Mouse (Mus musculus) layer of hippocampus, postnatal 10 days (tissue): ENCODE data around the gene Cryzl1. TPM values are rescaled to one million over a fixed set of nuclear protein-coding genes. Genes with fewer than 3 reads are reported as not detected.

Source experiments
- DNase-seq, 2 experiments: peaks; one replicate each; pipeline ENCODE4 v3.0.0; 2021; ENCODE audit warnings: low spot score in 2 of 2
- long read RNA-seq: library from polyadenylated mRNA; stranded (forward); transcript quantifications from one replicate; pipeline ENCODE4 v2.0.0, GENCODE M21; 2023
- total RNA-seq, 2 experiments: library from RNA; stranded (reverse); gene quantifications; 2 replicates each; pipeline ENCODE4 v1.2.3; 2021

The Cryzl1 gene
- total RNA-seq, result 10 to 100 TPM; 78.9 to 94.2 TPM
- long read RNA-seq, transcript Cryzl1-201 (13 exons, 1,965 nt), result major isoform, 53 of 111 reads
- long read RNA-seq, transcript Cryzl1-202 (10 exons, 1,154 nt), result minor isoform, 6 of 111 reads
- long read RNA-seq, partial matches to known transcripts, result 33 of 111 reads
- long read RNA-seq, other reads (novel, unspliced or antisense), result 15 of 111 reads

DNA sequence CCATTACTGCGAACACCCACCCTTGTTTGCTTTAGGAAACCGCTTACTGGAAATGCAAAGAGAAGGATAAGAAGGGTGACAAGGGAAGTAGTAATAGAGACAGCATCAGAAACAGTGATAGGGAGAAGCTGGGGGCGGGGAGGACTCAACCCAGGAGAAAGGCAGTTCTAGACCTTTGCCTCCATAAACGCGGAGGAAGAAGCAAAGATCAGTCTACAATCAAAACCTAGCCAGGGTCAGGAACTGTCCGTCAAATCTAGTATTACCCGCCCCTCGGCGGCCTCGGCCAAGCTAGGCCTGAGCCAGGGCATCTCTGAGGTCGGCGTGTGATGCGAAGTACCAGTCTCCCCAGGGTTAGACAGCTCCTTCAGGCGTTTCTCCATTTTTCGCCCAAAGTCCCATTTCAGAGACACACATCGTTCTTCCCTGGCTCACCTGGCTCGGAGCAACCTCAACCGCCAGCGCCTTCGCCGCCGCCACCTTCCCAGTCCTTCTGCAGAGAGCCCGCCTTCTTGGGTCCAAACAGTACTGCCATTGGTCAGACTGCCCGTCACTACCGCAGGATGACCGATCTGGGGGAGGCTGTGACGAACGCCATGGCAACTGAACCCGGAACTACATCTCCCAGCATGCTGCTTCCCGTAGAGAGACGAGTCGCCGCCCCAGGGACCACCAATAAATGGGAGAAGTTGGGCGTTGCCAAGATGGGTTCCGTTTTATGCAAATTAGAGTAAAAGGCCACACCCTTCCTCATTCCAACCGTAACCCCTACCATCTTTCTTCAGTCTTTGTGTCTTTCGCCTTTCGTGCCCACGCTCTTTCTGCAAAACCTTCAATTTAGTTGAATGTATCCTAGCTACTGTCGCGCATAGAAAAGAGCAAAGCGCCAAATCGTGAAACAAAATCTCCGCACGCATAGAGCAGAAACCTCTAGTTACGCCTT is at the start of gene Cryzl1:
Gene Cryzl1, minus strand, starts transcription at position 853 of the 943 bp plus-strand sequence.
- DNase-seq, result peak; percentile 96

DNA sequence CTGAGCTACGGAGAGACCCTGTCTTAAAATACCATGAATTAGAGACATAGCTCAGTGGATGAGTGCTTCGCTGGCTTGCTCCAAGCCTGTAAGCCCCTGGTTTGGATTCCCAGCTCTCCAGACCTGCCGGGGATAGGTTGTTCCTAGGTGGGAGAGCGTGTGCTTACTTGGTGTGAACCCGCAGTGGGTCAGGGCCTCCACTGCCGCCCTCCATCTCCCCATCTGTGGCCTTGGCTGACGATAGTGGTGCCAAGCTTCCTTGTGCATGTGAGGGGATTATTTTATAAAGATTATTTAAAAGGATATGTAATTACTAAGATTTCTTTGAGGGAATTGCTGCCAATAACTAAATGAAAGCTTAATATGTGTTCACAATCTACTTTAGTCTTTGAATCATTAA is 43.8 kb upstream of the Cryzl1 start:
- DNase-seq, result no peak

DNA sequence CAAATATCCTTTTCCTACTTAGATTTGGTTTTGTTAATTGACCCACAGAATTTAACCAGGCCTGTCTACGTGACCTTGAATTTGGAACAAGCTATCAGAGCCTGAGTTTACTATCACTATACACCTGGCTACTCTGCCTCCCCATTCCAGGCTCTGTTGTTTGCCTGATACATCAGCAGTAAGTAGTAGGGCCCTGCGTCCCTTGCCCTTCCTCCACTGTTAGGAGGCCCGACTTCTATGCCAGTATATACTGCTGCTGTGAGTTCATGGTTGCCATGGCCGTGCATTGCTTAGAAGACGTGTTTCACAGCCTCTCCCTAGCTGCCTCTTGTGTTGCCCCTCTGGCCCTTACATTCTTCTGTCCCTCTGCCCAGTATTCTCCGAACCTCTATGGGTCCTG is 42.6 kb upstream of the Cryzl1 start:
- no peak for DNase-seq

DNA sequence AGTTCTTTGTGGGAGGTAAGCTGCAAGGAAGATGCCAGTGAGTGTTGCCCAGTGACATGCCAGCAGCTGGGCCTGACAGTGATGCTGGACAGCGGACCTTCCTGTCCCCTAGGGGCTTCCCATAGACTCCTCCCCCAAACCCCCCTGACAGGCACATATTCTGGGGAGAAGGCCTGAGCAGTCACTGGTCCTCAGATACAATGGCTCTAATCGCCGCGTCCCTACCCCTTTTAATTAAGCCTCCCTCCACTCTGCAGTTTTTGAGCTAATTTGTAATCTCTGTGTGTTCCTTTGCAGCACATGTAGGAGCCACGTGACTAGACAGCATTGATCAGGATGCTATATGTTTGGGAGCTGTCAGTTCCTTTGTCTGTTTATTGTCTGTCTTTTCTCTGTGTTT is 41.9 kb upstream of the Cryzl1 start:
- DNase-seq, result no peak

DNA sequence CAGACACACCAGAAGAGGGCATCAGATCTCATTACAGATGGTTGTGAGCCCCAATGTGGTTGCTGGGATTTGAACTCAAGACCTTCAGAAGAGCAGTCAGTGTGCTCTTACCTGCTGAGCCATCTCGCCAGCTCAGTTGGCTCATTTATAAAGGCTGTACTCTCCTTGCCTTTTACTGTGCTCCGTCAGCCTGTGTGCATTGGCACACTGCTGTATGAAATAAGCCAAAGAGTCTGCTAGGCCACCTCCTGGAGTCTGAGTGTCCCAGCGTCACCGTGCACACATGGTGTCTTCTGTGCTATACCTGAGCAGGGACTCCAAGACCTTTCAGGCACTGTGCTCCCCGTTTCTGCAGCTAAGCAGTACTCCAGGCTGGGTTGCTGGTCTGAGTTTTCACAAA is 41.1 kb upstream of the Cryzl1 start:
- no peak for DNase-seq

DNA sequence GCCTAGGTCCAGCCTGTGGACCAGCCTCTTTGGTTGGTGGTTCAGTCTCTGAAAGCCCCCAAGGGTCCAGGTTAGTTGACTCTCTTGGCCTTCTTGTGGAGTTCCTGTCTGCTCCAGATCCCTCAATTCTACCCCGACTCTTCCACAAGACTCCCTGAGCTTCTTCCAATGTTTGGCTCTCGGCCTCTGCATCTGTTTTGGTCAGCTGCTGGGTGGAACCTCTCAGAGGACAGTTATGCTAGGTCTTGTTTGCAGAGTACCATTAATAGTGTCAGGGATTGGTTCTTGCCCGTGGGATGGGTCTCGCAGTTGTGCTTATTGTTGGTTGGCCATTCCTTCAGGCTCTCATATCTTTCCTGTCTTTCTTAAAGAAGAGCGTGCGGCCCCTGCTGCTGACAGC is 39.8 kb upstream of the Cryzl1 start:
- DNase-seq, result no peak

DNA sequence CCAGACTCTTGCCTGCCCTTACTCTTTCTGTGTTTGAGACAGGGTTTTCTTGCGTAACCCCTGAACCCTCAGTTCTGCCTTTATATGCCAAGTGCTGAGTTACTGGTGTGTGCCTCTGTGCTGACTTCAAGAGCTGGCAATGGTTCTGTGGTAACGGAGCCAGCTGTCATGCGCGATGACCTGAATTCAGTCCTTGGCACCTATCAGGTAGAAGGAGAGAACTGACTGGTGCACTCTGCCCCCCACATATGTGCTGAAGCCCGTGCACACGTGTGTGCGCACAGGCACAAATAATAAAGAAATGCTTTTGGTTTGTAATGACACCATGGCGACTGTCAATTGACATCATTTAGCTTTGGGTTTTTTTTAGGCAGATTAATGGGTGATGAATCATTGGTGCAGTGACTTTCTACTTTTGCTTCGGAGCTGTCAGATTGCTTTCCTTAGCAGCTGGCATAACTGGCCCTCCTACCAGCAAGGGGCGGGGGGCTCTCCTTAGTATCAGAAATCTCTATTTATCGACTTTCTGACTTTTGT is 38.5 kb upstream of the Cryzl1 start:
- no peak for DNase-seq

DNA sequence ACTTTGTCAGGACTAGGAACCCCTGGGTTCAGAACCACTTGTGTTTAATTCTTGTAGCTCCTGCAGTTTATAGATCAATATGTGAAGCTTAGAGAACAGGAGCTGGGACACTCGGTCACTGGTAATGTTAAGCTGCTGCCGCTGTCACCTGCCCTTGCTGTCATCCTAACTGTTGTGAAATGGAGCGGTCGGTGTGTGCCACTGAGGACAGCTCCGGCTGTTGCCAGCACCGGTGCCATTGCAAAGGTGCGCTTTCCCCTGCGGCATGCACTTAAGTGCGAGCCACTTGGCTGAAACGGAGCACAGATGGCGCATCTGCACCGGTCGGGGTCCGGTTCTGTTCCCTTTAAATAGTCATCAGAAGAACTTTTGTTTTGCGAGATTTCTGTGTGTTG is 37.0 kb upstream of the Cryzl1 start:
- DNase-seq, result no peak

DNA sequence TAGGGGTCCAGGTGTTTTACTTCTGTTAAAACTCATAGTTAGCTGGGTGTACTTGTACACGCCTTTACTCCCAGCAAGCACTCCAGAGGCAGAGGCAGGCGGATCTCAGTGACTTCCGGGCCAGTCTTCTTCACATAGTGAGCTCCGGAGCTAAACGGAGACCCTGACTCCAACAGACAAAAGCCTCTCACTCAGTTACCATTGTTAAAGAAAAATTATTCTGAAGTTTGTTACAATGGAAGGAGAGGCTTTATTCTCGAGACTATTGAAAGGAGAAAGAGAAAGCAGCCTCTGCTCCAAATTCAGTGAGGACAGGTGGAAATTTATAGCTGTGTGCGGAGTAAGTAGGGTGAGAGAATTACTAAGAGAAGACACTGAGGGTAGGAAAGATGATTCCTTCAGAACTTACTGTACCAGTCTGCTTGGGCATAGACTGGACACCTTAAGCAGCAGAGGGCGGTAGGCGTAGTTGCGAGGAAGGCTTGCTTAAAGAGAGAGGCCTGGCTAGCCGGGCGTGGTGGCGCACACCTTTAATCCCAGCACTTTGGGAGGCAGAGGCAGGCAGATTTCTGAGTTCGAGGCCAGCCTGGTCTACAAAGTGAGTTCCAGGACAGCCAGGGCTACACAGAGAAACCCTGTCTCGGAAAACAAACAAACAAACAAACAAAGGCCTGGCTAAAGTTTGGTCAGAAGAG is 36.5 kb upstream of the Cryzl1 start:
- DNase-seq, result no peak

DNA sequence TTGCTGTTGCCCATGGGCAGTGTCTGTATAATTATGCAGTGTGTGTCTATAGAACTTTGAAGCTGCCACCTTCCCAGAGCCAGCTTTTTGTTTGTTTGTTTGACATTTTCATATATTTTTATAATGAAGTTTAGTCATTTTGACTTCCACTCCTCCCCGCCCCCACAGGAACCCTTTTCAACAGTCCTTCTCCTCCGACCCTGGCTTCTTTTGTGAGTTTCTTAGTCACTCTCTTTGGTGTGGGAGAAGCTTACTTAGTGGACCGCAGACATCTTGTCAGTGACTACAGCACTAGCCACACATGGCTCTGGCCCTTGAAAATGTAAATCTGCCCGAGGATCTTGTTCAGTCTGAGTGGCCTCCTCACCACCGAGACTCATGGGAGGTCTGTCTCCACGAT is 35.6 kb upstream of the Cryzl1 start:
- no peak for DNase-seq

DNA sequence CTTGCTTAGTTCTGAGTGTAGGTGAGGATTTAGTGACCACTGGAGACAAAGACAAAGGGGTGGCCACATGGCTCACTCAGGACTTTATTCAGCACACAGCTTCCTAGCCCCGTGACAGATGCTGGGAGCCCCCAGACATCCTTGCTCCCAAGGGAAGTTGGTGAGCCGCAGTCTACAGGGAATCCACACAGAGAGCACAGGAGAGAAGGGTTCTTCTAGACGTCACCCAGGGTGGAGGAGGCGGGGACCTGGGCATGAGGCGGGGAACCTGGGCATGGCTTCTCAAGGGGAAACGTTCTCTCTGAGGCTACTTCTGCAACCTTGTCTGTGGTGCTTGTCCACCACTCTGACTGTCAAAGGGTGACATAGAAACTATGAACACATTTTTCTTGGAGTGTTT is 35.2 kb upstream of the Cryzl1 start:
- DNase-seq, result no peak

DNA sequence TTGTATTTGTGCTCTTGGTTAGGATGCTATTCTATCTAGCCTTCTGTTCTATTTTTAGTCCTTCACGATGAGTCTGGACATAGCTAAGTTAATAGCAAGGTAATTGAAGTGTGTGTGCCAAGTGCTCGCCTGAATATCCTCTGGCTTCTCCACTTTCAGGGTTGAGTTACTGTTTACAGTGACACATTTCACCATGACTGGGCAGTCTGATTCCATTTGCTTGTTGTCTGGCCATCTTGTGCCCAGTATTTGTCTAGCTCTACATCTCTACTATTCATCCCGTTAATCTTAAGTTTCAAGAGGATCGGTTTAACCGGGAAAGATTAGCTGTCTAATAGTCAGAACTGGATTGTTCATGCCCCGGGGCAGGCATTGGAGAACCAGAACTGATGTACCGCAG is 33.7 kb upstream of the Cryzl1 start:
- no peak for DNase-seq

DNA sequence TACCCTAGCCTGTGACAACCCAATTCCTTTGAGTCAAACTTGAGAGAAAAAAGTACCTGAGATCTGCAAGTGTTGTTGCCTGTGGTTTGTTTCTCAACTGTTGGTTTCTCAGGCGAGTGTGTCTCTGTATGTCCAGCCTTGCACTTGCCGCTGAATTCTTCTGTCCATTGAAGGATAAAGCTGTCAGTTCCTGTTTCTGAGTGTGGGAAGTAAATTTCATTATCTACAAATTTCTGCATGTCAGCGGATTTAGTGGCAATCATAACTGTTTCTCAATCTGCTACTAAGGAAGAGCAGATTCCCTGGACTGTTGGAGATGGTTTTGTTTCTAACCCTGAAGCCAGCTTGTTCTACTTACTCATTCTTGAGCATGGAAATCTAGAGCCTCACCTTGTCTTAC is 33.0 kb upstream of the Cryzl1 start:
- no peak for DNase-seq

DNA sequence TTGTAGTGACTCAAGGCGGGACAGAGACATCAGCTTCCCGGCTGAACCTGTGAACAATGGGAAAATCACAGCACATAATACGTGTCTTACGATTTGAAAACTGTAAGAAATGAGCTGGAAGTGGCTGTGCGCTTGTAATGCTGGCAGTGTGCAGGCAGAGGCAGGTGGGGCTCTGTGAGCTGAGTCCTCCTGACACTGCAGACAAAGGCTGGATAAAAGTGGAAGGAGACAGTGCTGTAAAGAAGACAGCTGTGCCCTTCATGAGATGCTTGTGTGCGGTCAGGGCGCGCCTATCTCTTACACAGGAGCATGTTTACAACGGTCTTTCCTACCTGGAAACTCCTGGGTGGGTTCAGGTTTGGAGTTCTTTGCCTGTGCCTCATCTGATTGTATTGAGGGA is 32.4 kb upstream of the Cryzl1 start:
- no peak for DNase-seq

DNA sequence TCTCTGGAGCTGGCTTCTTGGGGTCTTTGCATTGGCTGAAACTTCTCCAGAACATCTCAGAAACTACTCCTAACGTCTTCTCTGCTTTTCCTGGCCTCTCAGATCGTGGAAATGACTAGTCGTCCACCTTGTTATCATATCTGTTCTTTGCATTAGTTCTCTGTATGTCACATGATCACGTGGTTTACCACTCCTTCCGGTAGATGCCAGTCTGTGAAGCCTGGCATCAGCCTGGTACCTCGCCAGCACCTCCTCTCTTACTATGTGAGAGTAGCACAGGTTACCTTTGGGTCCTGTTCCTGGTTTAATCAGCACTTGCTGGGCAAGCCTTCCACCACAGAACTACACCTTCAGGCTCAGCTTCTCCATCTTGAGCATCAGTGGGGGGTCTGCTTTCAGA is 26.2 kb upstream of the Cryzl1 start:
- no peak for DNase-seq

DNA sequence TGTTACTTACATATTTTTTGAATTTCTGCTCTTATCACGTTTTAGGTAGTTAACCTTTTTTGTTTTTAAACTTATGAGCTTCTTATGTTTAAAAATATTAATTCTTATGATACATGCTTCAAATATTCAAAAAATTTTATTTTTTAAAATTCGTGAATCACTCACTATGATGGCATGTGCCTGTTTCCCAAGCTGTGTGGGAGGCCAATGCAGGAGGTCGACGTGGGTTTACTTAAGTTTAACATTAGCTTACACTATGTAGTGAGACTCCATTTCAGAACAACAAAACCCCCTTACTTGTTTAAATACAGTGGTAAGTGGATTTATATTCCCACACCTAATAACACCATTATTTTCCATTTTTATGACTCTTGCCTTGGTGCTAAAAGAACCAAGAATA is 24.8 kb upstream of the Cryzl1 start:
- no peak for DNase-seq

DNA sequence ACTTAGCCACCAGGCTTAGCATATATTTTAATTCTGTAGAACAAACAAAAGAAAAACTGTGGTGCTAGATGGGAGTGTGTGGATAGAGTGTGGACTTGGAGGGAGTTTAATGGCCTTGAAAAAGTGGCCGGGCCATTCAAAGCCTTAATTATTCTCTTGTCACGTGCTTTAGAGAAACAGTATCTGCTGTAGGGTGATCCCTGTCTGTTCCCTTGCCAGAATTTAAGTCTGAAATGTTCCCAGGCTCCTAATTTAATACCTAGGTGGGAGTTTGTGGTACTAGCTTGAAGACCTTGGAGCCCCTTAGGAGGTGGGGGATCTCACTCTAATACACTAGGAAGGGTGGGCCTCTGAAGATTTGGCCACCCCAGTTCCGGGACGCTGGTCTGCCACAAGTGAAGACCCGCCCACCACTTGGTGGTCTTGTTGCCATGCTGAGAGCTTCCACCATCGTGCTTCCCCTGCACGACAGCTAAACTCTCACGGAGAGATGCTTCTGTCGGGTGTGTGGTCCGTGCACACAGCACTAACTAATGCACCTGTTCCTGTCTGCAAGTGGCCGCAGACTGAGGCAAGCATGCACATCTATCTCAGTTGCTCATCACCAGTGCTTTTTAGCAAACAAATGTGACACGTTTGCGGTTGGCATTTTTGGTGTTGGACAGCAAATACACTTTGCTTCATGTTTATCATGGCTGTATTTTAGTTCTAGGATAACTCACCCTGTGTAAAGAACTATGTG is 23.0 kb upstream of the Cryzl1 start:
- DNase-seq, result no peak

DNA sequence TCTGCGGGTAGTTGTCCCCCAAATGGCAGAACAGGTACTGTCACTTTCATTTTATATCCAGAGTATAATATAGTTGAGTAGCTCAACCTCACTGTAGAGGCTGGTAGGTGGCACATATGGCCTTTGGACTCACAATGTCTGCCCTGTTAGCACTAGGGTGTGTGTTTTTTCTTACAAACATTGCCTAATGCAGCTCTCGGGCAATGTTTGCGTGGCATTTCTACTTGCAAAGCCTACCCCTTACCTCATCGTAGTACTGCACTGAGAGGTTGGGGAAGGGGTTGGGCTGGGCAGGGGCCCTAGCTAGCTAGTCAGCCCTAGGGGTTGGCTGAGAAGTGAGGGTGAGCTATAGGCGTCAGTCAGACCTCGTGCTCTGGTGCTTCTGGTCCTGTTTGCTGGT is 18.8 kb upstream of the Cryzl1 start:
- DNase-seq, result no peak

DNA sequence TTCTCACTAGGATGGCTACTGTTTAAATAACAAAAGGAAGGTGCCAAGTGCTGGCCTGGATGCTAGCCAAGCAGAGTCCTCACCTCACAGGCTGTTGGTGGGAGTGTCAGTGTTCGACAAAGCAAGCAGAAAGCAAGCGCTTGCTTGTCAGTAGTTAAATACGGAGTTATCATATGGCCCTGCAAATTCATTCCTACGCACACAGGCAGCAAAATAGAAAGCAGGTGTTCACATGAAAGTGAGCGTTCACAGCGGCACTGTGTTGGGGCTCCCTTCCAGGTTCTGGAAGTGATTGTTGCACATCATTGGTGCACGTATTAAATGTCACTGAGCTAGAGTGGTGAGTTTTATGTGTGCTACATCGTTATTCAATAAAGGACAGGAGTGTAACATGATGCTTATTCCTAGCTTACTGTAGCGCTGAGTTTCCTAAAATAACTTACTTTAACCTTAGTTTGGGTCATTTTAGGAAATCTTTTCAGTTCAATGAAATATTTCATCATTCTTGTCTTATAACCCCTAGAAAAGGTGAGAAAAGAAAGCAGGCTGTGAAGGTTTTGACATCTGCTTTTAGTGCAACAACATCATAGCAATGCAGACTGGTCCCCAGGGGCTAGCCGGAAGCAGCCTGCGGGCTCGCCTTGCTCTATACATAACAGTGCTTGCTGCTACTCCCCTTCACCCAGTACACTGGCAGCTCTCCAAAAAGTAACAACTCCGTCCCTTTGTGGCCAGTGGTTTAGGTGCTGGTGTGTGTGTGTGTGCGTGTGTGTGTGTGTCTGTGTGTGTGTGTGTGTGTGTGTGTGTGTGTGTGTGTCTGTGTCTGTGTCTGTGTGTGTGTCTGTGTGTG is 17.6 kb upstream of the Cryzl1 start:
- DNase-seq, result peak in 1 of 2 experiments; percentile 41

DNA sequence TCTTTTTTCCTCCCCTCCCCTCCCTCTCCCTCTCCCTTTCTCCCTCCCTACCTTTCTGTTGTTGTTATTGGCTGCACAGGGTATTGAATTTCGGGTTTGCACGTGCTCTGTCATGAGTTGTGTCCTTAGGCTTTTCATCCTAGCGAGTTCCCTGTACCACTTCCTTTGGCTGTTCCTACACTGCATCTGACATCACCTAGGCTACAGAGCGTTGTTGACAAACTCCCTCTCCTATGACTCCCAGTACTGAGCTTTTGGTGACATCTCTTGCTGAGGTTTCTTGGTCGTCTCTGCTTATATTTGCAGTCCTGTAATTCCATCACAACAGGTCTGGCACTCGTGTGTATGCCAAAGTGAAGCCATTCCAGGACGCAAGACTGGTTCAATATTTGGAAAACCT is 14.3 kb upstream of the Cryzl1 start:
- DNase-seq, result no peak

DNA sequence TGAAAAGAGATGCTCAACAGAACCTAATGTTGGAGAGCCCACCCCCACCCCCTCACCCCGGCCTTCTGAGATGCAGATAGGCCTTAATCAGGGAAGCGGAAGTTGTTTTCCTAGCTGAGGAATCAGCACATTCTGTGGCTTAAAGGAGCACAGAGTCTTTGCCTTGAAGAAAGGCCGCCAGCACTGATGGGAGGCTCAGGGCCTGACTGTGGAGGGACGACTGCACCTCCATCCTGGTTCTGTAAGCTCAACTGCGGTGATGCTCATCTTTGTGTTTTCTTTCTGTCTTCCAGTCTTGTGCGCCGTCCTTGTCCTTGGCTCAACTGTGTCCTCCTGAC is 12.1 kb upstream of the Cryzl1 start:
- no peak for DNase-seq
